Mouse (Mus musculus) mesoderm, embryonic 11.5 days (tissue): ENCODE data around the gene Gm19935.

Source experiments
- DNase-seq: peaks from one replicate; pipeline ENCODE4 v3.0.0-alpha.2; 2012; ENCODE audit warnings: low read depth, low spot score

The Gm19935 gene

GRCm38 (mm10) chr8:90817293-90817692 is at the start of gene Gm19935:
TSS of gene Gm19935 (minus strand) at chr8:90817393.
- DNase-seq = no peak

- DNase-seq = peak; percentile 90
Observed at GRCm38 (mm10) chr8:90862038-90862437, 44.8 kb upstream of the Gm19935 start.

GRCm38 (mm10) chr8:90861266-90861944 is 44.2 kb upstream of the Gm19935 start:
- DNase-seq = peak; percentile 69

- no peak for DNase-seq
Observed at GRCm38 (mm10) chr8:90858071-90858470, 40.9 kb upstream of the Gm19935 start.

GRCm38 (mm10) chr8:90856952-90857351 is 39.8 kb upstream of the Gm19935 start:
- DNase-seq = no peak

GRCm38 (mm10) chr8:90856171-90856570 is 39.0 kb upstream of the Gm19935 start:
- no peak for DNase-seq

- peak; percentile 54 for DNase-seq
Observed at GRCm38 (mm10) chr8:90854671-90855161, 37.5 kb upstream of the Gm19935 start.

- DNase-seq = no peak
Observed at GRCm38 (mm10) chr8:90853971-90854670, 36.9 kb upstream of the Gm19935 start.

GRCm38 (mm10) chr8:90851544-90851943 is 34.4 kb upstream of the Gm19935 start:
- no peak for DNase-seq

- DNase-seq = no peak
Observed at GRCm38 (mm10) chr8:90849462-90850050, 32.4 kb upstream of the Gm19935 start.

GRCm38 (mm10) chr8:90847980-90848379 is 30.8 kb upstream of the Gm19935 start:
- DNase-seq = no peak

GRCm38 (mm10) chr8:90844179-90844967 is 27.2 kb upstream of the Gm19935 start:
- DNase-seq = no peak

- DNase-seq = no peak
Observed at GRCm38 (mm10) chr8:90843127-90843526, 25.9 kb upstream of the Gm19935 start.

GRCm38 (mm10) chr8:90841321-90841720 is 24.1 kb upstream of the Gm19935 start:
- DNase-seq = no peak

- no peak for DNase-seq
Observed at GRCm38 (mm10) chr8:90839725-90840714, 22.8 kb upstream of the Gm19935 start.

- DNase-seq = no peak
Observed at GRCm38 (mm10) chr8:90837440-90837839, 20.2 kb upstream of the Gm19935 start.

- DNase-seq = no peak
Observed at GRCm38 (mm10) chr8:90834321-90834672, 17.1 kb upstream of the Gm19935 start.

GRCm38 (mm10) chr8:90833628-90834320 is 16.6 kb upstream of the Gm19935 start:
- DNase-seq = no peak

- peak; percentile 30 for DNase-seq
Observed at GRCm38 (mm10) chr8:90832576-90833289, 15.5 kb upstream of the Gm19935 start.
